In the genomic region with DNA sequence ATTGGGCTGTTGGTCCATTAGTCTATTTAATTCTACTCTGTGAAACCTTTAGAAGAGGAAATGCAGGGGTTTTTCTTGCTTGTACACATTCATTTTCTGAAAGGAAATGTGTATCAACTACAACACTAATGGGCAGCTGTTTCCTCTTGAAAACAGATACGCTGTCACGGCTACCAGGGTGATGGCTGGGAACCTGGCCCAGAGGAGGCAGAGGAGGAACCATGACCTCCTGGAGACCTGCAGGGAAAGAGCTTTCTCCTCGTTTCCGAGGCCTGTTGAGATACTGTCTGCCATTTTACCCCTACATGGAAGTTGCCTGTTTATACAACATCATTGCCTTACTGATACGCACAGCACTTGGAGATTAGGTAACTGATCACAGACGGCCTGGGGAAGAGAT, we compare ENCODE assay signal across 16 mouse cellular contexts.
"Had no signal": no experiment of that assay in that cellular context is flagged by ENCODE, and none has a peak within 500 bp of the region (broad histone marks: within the 10 kb centered on the region; RNA-seq: fewer than 3 reads in every experiment).

No protein-coding gene starts in this region.

- H3K9ac ChIP-seq: kidney, embryonic 15.5 days; limb, embryonic 13.5 days; liver, embryonic 14.5 days; neural tube, embryonic 15.5 days had no signal

- H3K9me3 ChIP-seq: kidney, embryonic 15.5 days; limb, embryonic 13.5 days; midbrain, embryonic 10.5 days; neural tube, embryonic 15.5 days had no signal

- DNase-seq: kidney, adult 18-20 months; kidney, postnatal 4 days; left cerebral cortex, postnatal 4 days; lung, adult 18-20 months; midbrain, embryonic 14.5 days; right cerebral cortex, postnatal 4 days; spleen, adult 18-20 months; thymus, adult 18-20 months; thymus, postnatal 14 days had no signal

- H3K4me2 ChIP-seq: kidney, embryonic 15.5 days; limb, embryonic 13.5 days; neural tube, embryonic 15.5 days had no signal

- H3K4me3 ChIP-seq: kidney, embryonic 15.5 days; layer of hippocampus, adult 2 months; limb, embryonic 13.5 days; midbrain, embryonic 10.5 days; myocyte; neural tube, embryonic 15.5 days had no signal

- H3K36me3 ChIP-seq: kidney, embryonic 15.5 days; limb, embryonic 13.5 days; neural tube, embryonic 15.5 days had no signal

- H3K27me3 ChIP-seq: kidney, embryonic 15.5 days; neural tube, embryonic 15.5 days had no signal

- H3K27ac ChIP-seq: kidney, embryonic 15.5 days; layer of hippocampus, adult 2 months; limb, embryonic 13.5 days; liver, embryonic 14.5 days; midbrain, embryonic 10.5 days; neural tube, embryonic 15.5 days had no signal
